Mouse (Mus musculus) spleen, adult 2 months (tissue): ENCODE results near the gene Fsd2. TPM values are rescaled to one million over a fixed set of nuclear protein-coding genes. Genes with fewer than 3 reads are reported as not detected.

Experiments
- DNase-seq, 2 experiments: peaks; one replicate each; pipeline versions ENCODE4 v3.0.0 to v3.0.0-alpha.2; 2012 to 2021; ENCODE audit warnings: low spot score in 2 of 2, low read depth in 1 of 2
- H3K27ac ChIP-seq: fragments of 200-500 bp; 2 replicates; pipeline ENCODE4 v1.5.1; 2012; ENCODE audit warnings: low read length, inconsistent platforms; ENCODE audit not compliant: insufficient read depth
- H3K27me3 ChIP-seq: fragments of 200-500 bp; 2 replicates; pipeline ENCODE4 v1.6.1; 2012; ENCODE audit warnings: mild to moderate bottlenecking, moderate library complexity, low read length, inconsistent platforms; ENCODE audit not compliant: control insufficient read depth, insufficient read depth
- H3K36me3 ChIP-seq: fragments of 200-500 bp; 2 replicates; pipeline ENCODE4 v1.6.1; 2012; ENCODE audit warnings: mild to moderate bottlenecking, low read length, inconsistent platforms; ENCODE audit not compliant: control insufficient read depth, insufficient read depth
- H3K4me1 ChIP-seq: fragments of 200-500 bp; 2 replicates; pipeline ENCODE4 v1.6.1; 2011; ENCODE audit warnings: inconsistent platforms; ENCODE audit not compliant: control insufficient read depth, insufficient read depth, insufficient read length
- H3K4me3 ChIP-seq: fragments of 200-500 bp; 2 replicates; pipeline ENCODE4 v1.5.1; 2011; ENCODE audit warnings: mild to moderate bottlenecking, inconsistent platforms; ENCODE audit not compliant: insufficient read depth, insufficient read length; ENCODE audit errors: extremely low read depth
- CTCF ChIP-seq: fragments of 200-500 bp; IDR thresholded peaks from 2 replicates; pipeline ENCODE4 v1.5.1; 2011; ENCODE audit warnings: mild to moderate bottlenecking, inconsistent platforms; ENCODE audit not compliant: insufficient read depth, insufficient read length, insufficient replicate concordance; ENCODE audit errors: extremely low read depth
- POLR2A ChIP-seq: fragments of 200-500 bp; IDR thresholded peaks from 2 replicates; pipeline ENCODE4 v1.6.1; 2011; ENCODE audit warnings: low read depth, low read length, inconsistent platforms
- WGBS: fragments of 180-500 bp; shearing (Covaris S2); methylation state at CpG from one replicate; pipeline ENCODE4 v1.1.7; 2018; 5-methylcytosine and 5-hydroxymethylcytosine counted together
- polyA plus RNA-seq: library from polyadenylated mRNA; depleted of rRNA; stranded (reverse); fragments of >200 nt; gene quantifications from 2 replicates; pipeline ENCODE4 v1.2.3, GENCODE M21; 2012

Gene Fsd2
- polyA plus RNA-seq, 1 experiment, result 0.72 TPM

DNA sequence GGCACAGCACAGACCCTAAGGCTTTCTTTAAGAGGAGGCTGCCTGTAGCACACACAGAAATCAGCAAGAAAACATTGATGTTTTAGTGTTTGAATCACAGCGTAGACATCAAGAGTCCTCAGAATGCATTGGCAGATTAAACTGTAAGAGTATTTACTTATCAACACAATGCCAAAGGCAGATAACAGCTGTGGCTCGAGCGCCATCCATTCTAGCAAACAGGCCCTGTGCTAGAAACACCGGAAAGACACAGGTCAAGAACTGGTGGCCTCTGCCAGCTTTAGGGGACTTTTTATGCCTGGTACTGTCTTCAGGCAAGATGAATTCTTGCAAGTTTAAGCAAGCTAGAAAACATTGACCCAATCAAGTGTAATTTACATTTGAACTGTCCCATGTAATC, 412 bp downstream of the Fsd2 start:
- TF ChIP-seq POLR2A, result no peak
- Histone ChIP-seq H3K36me3 (no peaks in the 10 kb centered on the region), H3K27me3 (no peaks in the 10 kb centered on the region), H3K27ac (no peak overlapping the region), H3K4me3 (no peak overlapping the region), H3K4me1 (no peaks in the 10 kb centered on the region)
- WGBS, result 80% methylated on average over 4 of the region's 4 CpGs
- DNase-seq, result no peak

DNA sequence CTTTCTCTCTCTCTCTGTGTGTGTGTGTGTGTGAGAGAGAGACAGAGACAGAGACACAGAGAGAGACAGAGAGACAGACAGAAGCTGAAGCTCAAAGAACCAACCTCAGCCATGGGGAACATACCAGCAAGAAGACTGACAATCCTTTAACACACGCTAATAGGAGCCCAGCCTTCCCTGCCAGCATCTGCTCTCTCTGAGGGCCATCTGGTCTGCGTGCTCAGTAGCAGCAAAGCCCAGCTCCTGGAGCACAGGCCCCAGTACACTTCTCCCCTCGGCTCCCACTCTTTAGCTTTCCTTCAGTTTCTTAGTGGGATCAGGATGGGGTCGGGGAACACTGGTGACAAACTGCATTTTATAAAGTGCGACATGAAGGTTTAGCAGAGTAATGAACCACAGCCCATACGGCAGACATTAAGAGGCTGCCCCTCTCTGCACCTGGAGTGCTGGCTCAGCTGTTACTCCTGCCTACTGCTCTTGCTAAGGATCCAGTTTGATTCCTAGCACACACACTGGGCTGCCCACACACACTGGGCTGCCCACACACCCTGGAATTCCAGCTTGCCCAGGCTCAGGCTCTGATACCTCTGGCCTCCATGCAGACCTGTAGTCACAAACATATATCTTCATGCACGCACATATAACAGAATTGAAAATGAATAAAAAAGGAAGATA, 1.2 kb downstream of the Fsd2 start:
- 85% methylated on average over 7 of the region's 7 CpGs for WGBS
- no peak overlapping the region for H3K27ac ChIP-seq
- H3K4me3 ChIP-seq, result no peak overlapping the region
- no peaks in the 10 kb centered on the region for H3K4me1 ChIP-seq
- H3K36me3 ChIP-seq, result no peaks in the 10 kb centered on the region
- no peaks in the 10 kb centered on the region for H3K27me3 ChIP-seq
- DNase-seq, result no peak
- TF ChIP-seq CTCF (no peak), POLR2A (no peak)

DNA sequence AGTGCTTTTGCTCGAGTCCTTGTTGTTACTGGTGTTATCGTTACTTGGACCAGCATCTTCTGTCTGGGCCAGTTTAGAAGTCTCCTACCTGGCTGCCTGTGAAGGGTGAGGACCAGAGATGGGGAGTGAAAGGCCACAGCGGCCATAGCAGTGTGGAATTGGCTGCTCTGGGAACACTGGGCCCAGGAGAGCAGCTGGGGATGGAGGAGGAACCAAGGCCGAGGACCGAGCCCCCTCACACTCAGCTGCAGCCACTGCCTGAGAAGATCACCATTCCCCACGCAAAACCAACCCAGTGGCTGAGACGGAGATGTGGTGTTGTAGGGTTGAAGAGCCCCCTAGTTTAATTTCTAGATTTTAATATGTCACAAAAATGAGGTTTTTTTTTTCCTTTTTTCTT, 2.0 kb downstream of the Fsd2 start:
- no peaks in the 10 kb centered on the region for H3K4me1 ChIP-seq
- H3K27ac ChIP-seq, result no peak overlapping the region
- no peak for DNase-seq
- H3K36me3 ChIP-seq, result no peaks in the 10 kb centered on the region
- 80% methylated on average over 7 of the region's 7 CpGs for WGBS
- H3K27me3 ChIP-seq, result no peaks in the 10 kb centered on the region
- H3K4me3 ChIP-seq, result no peak overlapping the region
- TF ChIP-seq POLR2A, result no peak
- no peak for TF ChIP-seq CTCF

DNA sequence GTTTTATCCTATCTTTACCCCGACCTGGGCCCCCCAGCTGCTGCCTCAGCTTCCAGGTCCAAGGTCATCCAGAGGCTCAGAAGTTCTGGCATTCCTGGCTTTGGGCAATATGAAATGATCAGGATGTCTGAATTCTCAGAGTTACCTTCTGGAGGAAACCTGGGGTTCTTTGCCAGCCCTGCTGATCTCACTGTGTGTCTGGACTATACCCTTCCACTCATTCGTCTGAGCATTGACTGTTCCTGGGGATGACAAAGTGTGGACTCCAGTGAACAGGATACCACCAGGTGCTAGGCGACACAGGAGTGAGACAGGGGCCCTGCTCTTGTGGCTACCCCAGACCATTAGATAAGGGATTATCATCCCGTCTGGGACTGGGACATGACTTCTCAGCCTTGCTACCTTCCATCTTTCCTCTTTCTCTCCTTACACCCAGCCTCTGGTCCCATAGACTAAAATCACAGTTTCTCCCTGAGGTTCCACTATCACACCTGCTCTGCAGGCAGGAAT, 3.2 kb downstream of the Fsd2 start:
- Histone ChIP-seq H3K27me3 (no peaks in the 10 kb centered on the region), H3K4me3 (no peak overlapping the region), H3K27ac (no peak overlapping the region), H3K36me3 (no peaks in the 10 kb centered on the region), H3K4me1 (no peaks in the 10 kb centered on the region)
- DNase-seq, result no peak
- TF ChIP-seq CTCF, result no peak
- no peak for TF ChIP-seq POLR2A
- 85% methylated on average over 4 of the region's 4 CpGs for WGBS

DNA sequence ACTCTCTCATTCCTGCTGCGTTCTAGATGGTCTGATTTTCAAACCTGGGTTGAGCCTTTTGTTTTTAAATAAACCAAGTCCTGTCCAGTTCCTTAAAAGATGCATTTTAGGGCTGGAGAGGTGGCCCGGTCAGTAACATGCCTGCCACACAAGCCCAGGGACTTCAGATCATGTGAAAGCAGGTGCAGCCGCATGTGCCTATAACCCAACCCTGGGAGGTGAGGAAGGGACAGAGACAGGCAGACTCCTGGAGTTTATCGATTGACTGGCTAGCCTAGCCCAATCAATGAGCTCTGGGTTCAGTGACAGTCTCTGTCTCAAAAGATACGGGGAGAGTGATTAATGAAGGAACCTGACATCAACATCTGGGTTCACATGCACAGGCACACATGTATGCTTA, 5.5 kb downstream of the Fsd2 start:
- Histone ChIP-seq H3K27ac (no peak overlapping the region), H3K36me3 (no peaks in the 10 kb centered on the region), H3K4me1 (no peaks in the 10 kb centered on the region), H3K4me3 (no peak overlapping the region), H3K27me3 (no peaks in the 10 kb centered on the region)
- TF ChIP-seq CTCF, result no peak
- TF ChIP-seq POLR2A, result no peak
- no peak for DNase-seq
- 91% methylated on average over 5 of the region's 5 CpGs for WGBS

DNA sequence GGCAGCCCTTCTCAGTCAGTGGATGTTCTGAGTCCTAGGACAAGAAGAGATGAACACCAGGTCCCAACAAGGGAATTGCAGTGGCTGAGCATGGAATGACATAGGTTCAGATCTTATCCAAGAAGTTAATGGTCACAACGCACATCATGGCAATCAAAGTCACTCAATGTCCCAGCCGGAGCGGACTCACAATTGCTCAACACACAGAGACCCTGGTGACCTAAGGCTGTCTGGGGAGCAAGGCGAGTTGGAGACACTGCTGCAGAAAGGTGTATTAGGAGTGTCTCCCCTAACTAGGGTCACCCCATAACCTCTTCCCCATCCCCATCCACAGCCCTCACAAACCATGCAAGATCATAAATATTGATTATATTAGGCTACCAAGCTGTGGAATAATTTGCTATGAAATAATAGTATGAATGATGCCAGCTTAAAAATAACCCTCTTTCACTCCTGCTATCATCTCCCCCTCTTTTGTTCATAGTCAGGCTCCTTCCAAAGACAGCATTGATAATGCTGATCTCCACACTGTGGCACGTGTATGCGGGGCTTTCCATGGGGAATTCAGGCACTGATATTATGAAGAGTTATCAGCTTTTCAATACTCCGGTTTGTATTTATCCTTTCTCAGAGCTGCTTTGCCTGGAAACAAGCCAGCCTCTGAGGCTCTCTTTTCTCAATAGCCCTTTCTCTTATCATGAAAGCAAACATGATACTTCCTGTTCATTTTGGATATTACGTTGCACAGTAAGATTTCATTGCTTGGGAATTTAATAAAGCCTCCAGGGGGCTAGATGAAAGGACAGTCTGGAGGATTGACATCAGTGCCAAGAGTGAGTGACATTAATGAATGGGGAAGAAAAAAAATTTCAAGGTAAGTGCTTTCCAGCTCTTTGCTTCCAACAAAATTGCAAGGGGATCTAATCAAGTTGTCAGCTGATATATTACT, 6.4 kb downstream of the Fsd2 start:
- 78% methylated on average over 8 of the region's 8 CpGs for WGBS
- no peak for TF ChIP-seq POLR2A
- no peak for TF ChIP-seq CTCF
- no peak overlapping the region for H3K4me3 ChIP-seq
- DNase-seq, result no peak
- H3K27me3 ChIP-seq, result no peaks in the 10 kb centered on the region
- H3K36me3 ChIP-seq, result no peaks in the 10 kb centered on the region
- H3K4me1 ChIP-seq, result no peaks in the 10 kb centered on the region
- no peak overlapping the region for H3K27ac ChIP-seq
